Mouse (Mus musculus): ENCODE measurements at regions not wholly inside any gene's neighbourhood (a gene's known extent, or its start where the extent isn't known, plus 50 kb on each side); places are given as distances from the start of the nearest gene placed in this dataset.

DNA sequence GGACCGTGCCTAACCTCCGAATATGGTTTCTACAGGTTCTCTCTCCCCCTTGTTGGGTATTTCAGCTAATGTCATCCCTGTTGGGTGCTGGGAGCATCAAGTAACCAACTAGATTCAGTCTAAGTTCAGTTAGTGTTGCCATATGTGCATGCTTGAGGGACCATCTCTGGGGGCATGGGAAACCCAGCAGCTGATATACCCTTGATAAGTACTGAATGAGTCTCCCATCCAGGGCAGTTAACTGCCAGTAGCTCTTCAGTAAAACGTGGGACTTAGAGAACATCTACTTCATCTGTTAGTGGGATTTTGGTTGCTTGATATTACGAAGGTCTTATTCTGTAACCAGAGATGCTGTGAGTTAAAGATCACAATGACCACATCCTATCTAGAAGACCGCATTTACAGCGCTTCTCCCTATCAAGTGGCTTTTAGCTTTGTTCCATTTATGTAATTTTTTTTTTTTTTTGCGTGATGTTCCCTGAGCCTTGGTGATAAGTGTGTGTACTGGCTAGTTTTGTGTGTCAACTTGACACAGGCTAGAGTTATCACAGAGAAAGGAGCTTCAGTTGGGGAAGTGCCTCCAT lies 125.9 kb downstream of the 1700017N19Rik start:
- TF ChIP-seq CTCF (IDR thresholded peaks at IDR 0.05; ENCODE audit: borderline replicate concordance, control insufficient read depth, extremely low read depth, insufficient read depth, low read length, poor library complexity) (no peak), POLR2A (IDR thresholded peaks at IDR 0.05; ENCODE audit: control insufficient read depth, extremely low read depth, insufficient read depth, low read length, poor library complexity) (no peak)
